8 mouse cellular contexts compared by ENCODE assay signal in the genomic region with DNA sequence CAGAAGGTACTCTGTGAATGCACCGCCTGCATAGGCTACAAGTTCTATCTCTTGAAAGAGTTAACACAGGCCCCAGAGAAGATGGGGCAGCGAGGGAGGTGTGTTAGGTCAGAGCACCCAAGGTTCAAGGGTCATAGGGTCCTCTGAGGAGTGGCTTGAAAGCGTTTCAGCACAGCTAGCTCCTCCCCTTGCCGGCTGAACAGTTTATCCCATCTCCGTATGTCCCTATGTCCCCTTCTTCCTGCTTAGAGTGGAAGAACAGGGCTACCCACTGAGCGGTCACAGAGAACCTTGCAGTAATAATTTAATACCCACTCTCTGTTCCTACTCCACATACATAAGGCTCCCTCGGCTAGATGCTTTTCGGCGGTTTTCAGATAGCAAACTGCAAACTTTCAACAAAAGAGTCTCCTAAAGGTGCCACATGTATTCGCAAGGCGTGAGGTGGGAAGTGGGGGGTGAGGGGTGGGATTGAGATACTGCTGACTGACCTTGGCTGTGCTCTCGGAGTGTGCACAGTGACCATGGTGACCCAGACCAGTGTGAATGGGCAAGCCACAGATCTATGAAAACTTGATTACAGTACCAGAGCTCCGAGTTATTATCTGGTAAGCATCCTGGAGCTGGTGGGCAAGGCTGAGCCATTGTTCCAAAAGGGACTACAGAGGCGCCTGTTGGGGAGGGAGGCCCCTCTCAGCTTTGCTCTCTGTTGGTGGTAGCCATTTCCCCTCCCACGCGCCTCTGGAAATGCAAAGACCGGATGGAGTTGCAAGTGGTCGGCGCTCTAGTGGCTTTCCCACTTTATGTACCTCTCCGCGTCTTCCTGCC. TPM values are rescaled to one million over a fixed set of nuclear protein-coding genes. Genes with fewer than 3 reads are reported as not detected.
A peak's percentile ranks its signal among the peaks of the same experiment; 100 is the strongest.
DNase-seq lines count a peak whose midpoint lies in the region; ATAC-seq and TF ChIP-seq lines count a peak whose summit lies in the region.

A gene (plus strand): TSS at position 734 of the 828 bp plus-strand sequence.

- WGBS in lung, postnatal 0 days = 6% methylated on average over 21 of the region's 21 CpGs
- WGBS in forebrain, embryonic 16.5 days = 5% methylated on average over 21 of the region's 21 CpGs
- 2% methylated on average over 21 of the region's 21 CpGs for WGBS in intestine, embryonic 16.5 days
- WGBS in macrophage (ENCODE audit: missing documents) = 11% methylated on average over 19 of the region's 21 CpGs

- no peak for TF ChIP-seq CTCF in lung, postnatal 0 days (IDR thresholded peaks at IDR 0.05)

- no peaks in the 10 kb centered on the region for H3K9me3 ChIP-seq in lung, postnatal 0 days (ENCODE audit: low read length)
- H3K9me3 ChIP-seq in forebrain, embryonic 16.5 days (ENCODE audit: control insufficient read depth, low read length) = no peaks in the 10 kb centered on the region
- H3K9me3 ChIP-seq in intestine, embryonic 16.5 days (ENCODE audit: control insufficient read depth, low read length) = no peaks in the 10 kb centered on the region

- TF ChIP-seq EP300 in lung, postnatal 0 days (IDR thresholded peaks at IDR 0.05) = no peak

- ATAC-seq in lung, postnatal 0 days = peak; percentile 28; the same call in 1 of the 2 replicates
- no peak; the same call in 1 of the 2 replicates for ATAC-seq in forebrain, embryonic 16.5 days
- peak; percentile 43 for ATAC-seq in intestine, embryonic 16.5 days

- peak within 1 kb of the TSS; percentile 84 for H3K27ac ChIP-seq in lung, postnatal 0 days (ENCODE audit: low read length)
- H3K27ac ChIP-seq in forebrain, embryonic 16.5 days (ENCODE audit: low read length) = peak within 1 kb of the TSS; percentile 99
- H3K27ac ChIP-seq in intestine, embryonic 16.5 days (ENCODE audit: low read length) = peak within 1 kb of the TSS; percentile 99
- H3K27ac ChIP-seq in macrophage = peak within 1 kb of the TSS; percentile 97

- peak within 1 kb of the TSS; percentile 67 for H3K4me3 ChIP-seq in lung, postnatal 0 days (ENCODE audit: low read depth, low read length)
- peak within 1 kb of the TSS; percentile 91 for H3K4me3 ChIP-seq in forebrain, embryonic 16.5 days (replicated peaks; ENCODE audit: low read length)
- H3K4me3 ChIP-seq in intestine, embryonic 16.5 days (ENCODE audit: low read length) = peak within 1 kb of the TSS; percentile 85
- H3K4me3 ChIP-seq in macrophage (ENCODE audit: inconsistent target) = peak within 1 kb of the TSS; percentile 99

- H3K36me3 ChIP-seq in lung, postnatal 0 days (ENCODE audit: insufficient read depth, low read length) = no peaks in the 10 kb centered on the region
- peaks cover 6% of the 10 kb centered on the region for H3K36me3 ChIP-seq in forebrain, embryonic 16.5 days (ENCODE audit: control insufficient read depth, insufficient read depth)
- peaks cover 12% of the 10 kb centered on the region for H3K36me3 ChIP-seq in intestine, embryonic 16.5 days (ENCODE audit: control insufficient read depth, insufficient read depth, low read length)
- no peaks in the 10 kb centered on the region for H3K36me3 ChIP-seq in macrophage (ENCODE audit: inconsistent target)

- peak within 1 kb of the TSS; percentile 20; the same call in 1 of the 2 replicates for H3K9ac ChIP-seq in lung, postnatal 0 days (replicated peaks; ENCODE audit: low read depth)
- H3K9ac ChIP-seq in forebrain, embryonic 16.5 days (replicated peaks; ENCODE audit: low read depth, low read length) = peak within 1 kb of the TSS; percentile 94
- H3K9ac ChIP-seq in intestine, embryonic 16.5 days (ENCODE audit: low read depth, low read length) = peak within 1 kb of the TSS; percentile 95

- peaks cover 36% of the 10 kb centered on the region for H3K4me1 ChIP-seq in lung, postnatal 0 days (ENCODE audit: insufficient read depth, low read depth, low read length)
- H3K4me1 ChIP-seq in forebrain, embryonic 16.5 days (replicated peaks; ENCODE audit: control insufficient read depth, insufficient read depth, low read length) = peaks cover 33% of the 10 kb centered on the region
- peaks cover 38% of the 10 kb centered on the region for H3K4me1 ChIP-seq in intestine, embryonic 16.5 days (ENCODE audit: control insufficient read depth, insufficient read depth, low read length)

- no peaks in the 10 kb centered on the region for H3K27me3 ChIP-seq in lung, postnatal 0 days (replicated peaks; ENCODE audit: insufficient read depth, low read length)
- no peaks in the 10 kb centered on the region for H3K27me3 ChIP-seq in forebrain, embryonic 16.5 days (replicated peaks; ENCODE audit: control insufficient read depth, insufficient read depth, low read length)
- no peaks in the 10 kb centered on the region for H3K27me3 ChIP-seq in intestine, embryonic 16.5 days (replicated peaks; ENCODE audit: control insufficient read depth, insufficient read depth, low read length)

- H3K79me2 ChIP-seq in macrophage (ENCODE audit: inconsistent target) = peaks cover 42% of the 10 kb centered on the region

- peak within 1 kb of the TSS; percentile 70 for H3K4me2 ChIP-seq in lung, postnatal 0 days (replicated peaks; ENCODE audit: low read depth, low read length)
- peak within 1 kb of the TSS; percentile 97 for H3K4me2 ChIP-seq in forebrain, embryonic 16.5 days (ENCODE audit: low read length)
- peak within 1 kb of the TSS; percentile 89 for H3K4me2 ChIP-seq in intestine, embryonic 16.5 days (ENCODE audit: low read depth, low read length)

- peak; percentile 51 for DNase-seq in lung, postnatal 0 days (ENCODE audit: low spot score)
- DNase-seq in lung, postnatal 25 days (ENCODE audit: low spot score) = no peak
- DNase-seq in adrenal gland, postnatal 10 days = no peak
- DNase-seq in thymus, postnatal 25 days = peak; percentile 35
- DNase-seq in right cerebral cortex, postnatal 4 days = no peak

RNA-seq across cellular contexts. Expression of the gene that starts here (rescaled TPM):
- 99.3 and 118 TPM in 2 replicates for polyA plus RNA-seq in lung, postnatal 0 days (2015; fragmentation: Nextera tagmentation; extraction: Ambion mirVana)
- 100 to 1,000 TPM; 226 to 239 TPM for total RNA-seq in adrenal gland, postnatal 10 days (2021)
- polyA plus RNA-seq in forebrain, embryonic 16.5 days (2015; fragmentation: Nextera tagmentation; extraction: Ambion mirVana) = 290 and 318 TPM in 2 replicates
- polyA plus RNA-seq in intestine, embryonic 16.5 days (2015; fragmentation: Nextera tagmentation; extraction: Ambion mirVana) = 452 and 553 TPM in 2 replicates
- 100 to 1,000 TPM in 2 of 26 experiments, 10 to 100 TPM in 14, 1 to 10 TPM in 10; 2.2 to 156 (median 19.0) TPM for total RNA-seq in macrophage (2018; cell fraction: chromatin; rRNA removed)
- total RNA-seq in macrophage (2018; cell fraction: cytosol; rRNA removed) = 100 to 1,000 TPM; 105 to 368 (median 202) TPM
- 100 to 1,000 TPM in 21 of 26 experiments, 10 to 100 TPM in 5; 21.2 to 569 (median 200) TPM for total RNA-seq in macrophage (2018; cell fraction: nucleus; rRNA removed)
- 51.1 to 117 TPM (median 106 TPM) in 3 replicates for polyA plus RNA-seq in macrophage (2018)

Comparison
In these comparisons a context has a peak if more than half of its experiments do, and no peak if none do; other contexts are left out.
1. DNase-seq: peak in lung, postnatal 0 days (single experiment) and thymus, postnatal 25 days (single experiment); none in lung, postnatal 25 days (single experiment), adrenal gland, postnatal 10 days (single experiment) and right cerebral cortex, postnatal 4 days (single experiment).
2. H3K9ac ChIP-seq: peak in every context shown above with its lines; median percentile 95 in intestine, embryonic 16.5 days; 94 in forebrain, embryonic 16.5 days; 20 in lung, postnatal 0 days.
3. Peak in every context shown above with its lines, with median percentiles within 50 percentile points of each other: H3K27ac ChIP-seq, H3K4me2 ChIP-seq and H3K4me3 ChIP-seq.